Mouse (Mus musculus) megakaryocyte, embryonic 14.5 days (primary cell): ENCODE data around the gene H2al1k.
"Not testable (repeated sequence)": the region's sequence is repeated elsewhere in the genome, so short reads cannot be mapped to it uniquely, and the experiment has no call there.

ENCODE experiments used
- FLI1 ChIP-seq: IDR thresholded peaks from 2 replicates; pipeline ENCODE4 v1.6.1; 2012; ENCODE audit warnings: low read length, inconsistent platforms, mixed read lengths
- GATA1 ChIP-seq: IDR thresholded peaks from 3 replicates; pipeline ENCODE4 v1.6.1; 2012; ENCODE audit warnings: mixed read lengths, low read length, inconsistent platforms, borderline replicate concordance

- not testable (repeated sequence) for TF ChIP-seq GATA1, FLI1
Measured at GRCm38 (mm10) chrX:9374012-9374411, 23.6 kb downstream of the H2al1k start.
